Mouse (Mus musculus): Measurements from ENCODE around the gene Fam166b. TPM values are rescaled to one million over a fixed set of nuclear protein-coding genes. Genes with fewer than 3 reads are reported as not detected.

The Fam166b gene
- total and polyA plus RNA-seq, 3 experiments = not detected

- TF ChIP-seq POLR2AphosphoS2 (IDR thresholded peaks at IDR 0.05; ENCODE audit: low read depth, low read length) = no peak
- TF ChIP-seq NRF1 (IDR thresholded peaks at IDR 0.05; ENCODE audit: low read depth, low read length) = no peak
- TF ChIP-seq MAZ (IDR thresholded peaks at IDR 0.05; ENCODE audit: low read depth, low read length) = no peak
- no peak for TF ChIP-seq MAFK (IDR thresholded peaks at IDR 0.05; ENCODE audit: insufficient replicate concordance, low read length)
- TF ChIP-seq UBTF (IDR thresholded peaks at IDR 0.05; ENCODE audit: low read depth, low read length) = no peak
- no peak for TF ChIP-seq BHLHE40 (IDR thresholded peaks at IDR 0.05; ENCODE audit: low read depth, low read length)
- TF ChIP-seq HCFC1 (IDR thresholded peaks at IDR 0.05; ENCODE audit: low read depth, low read length) = no peak
- TF ChIP-seq ELF1 (IDR thresholded peaks at IDR 0.05; ENCODE audit: low read depth, low read length) = no peak
- no peak for TF ChIP-seq TCF12 (IDR thresholded peaks at IDR 0.05; ENCODE audit: low read depth, low read length)
- TF ChIP-seq CTCF (conservative IDR thresholded peaks at IDR 0.05 in 1 of 2, IDR thresholded peaks at IDR 0.05 in 1 of 2; ENCODE audit: low read depth in 2 of 2, low read length in 2 of 2) = no peak
- TF ChIP-seq KAT2A (IDR thresholded peaks at IDR 0.05; ENCODE audit: insufficient replicate concordance, low read length) = no peak
- no peak for TF ChIP-seq RCOR1 (conservative IDR thresholded peaks at IDR 0.05; ENCODE audit: low read depth, low read length)
- no peak for TF ChIP-seq NELFE (IDR thresholded peaks at IDR 0.05; ENCODE audit: low read depth, low read length)
- no peak for TF ChIP-seq GABPA (IDR thresholded peaks at IDR 0.05; ENCODE audit: insufficient replicate concordance, low read depth, low read length)
- no peak for TF ChIP-seq ZC3H11A (IDR thresholded peaks at IDR 0.05; ENCODE audit: low read depth, low read length)
- dilution Hi-C loops (cut with MboI; ENCODE audit: extremely low pct_ligation_motif_present, extremely low pct_unique_long_range_greater_than_20kb, low sequenced_read_pairs) (no loop called here), in situ Hi-C loops (cut with MboI; ENCODE audit: low pct_ligation_motif_present, low pct_unique_long_range_greater_than_20kb, low sequenced_read_pairs) (loop anchor here (25.0 kb wide), 1 partner anchor 314 kb away; no protein-coding TSS in a partner anchor)
- Histone ChIP-seq H3K27ac (ENCODE audit: insufficient read depth, low read depth) (no peak overlapping the region), H3K4me3 (replicated peaks in 1 of 3; ENCODE audit: low read depth in 2 of 3, low read length in 2 of 3, poor library complexity in 1 of 3) (no peak overlapping the region), H3K4me1 (ENCODE audit: control insufficient read depth in 1 of 2, insufficient read depth in 2 of 2) (peaks cover 0 to 3% of the 10 kb centered on the region in 2 experiments; a peak in 1 of 4 replicates), H3K9ac (ENCODE audit: insufficient read depth, low read depth) (no peak overlapping the region), H3K4me2 (ENCODE audit: insufficient read depth, low read depth, poor library complexity, severe bottlenecking) (no peak overlapping the region), H3K27me3 (replicated peaks) (peaks cover 22% of the 10 kb centered on the region), H3K79me2 (replicated peaks; ENCODE audit: control insufficient read depth, extremely low read depth, insufficient read depth, poor library complexity, severe bottlenecking) (no peaks in the 10 kb centered on the region), H3K36me3 (replicated peaks in 1 of 2; ENCODE audit: control insufficient read depth in 1 of 2, insufficient read depth in 1 of 2, low read length in 1 of 2) (no peaks in the 10 kb centered on the region), H3K9me3 (replicated peaks; ENCODE audit: low read length) (no peaks in the 10 kb centered on the region)
- no peak for DNase-seq (ENCODE audit: extremely low read depth)
These were observed 28.0 kb downstream of the Fam166b start for GRCm38 (mm10) chr4:43400976-43401375.

- Histone ChIP-seq H3K4me1 (ENCODE audit: control insufficient read depth in 1 of 2, insufficient read depth in 2 of 2) (peaks cover 0 to 3% of the 10 kb centered on the region in 2 experiments; a peak in 1 of 4 replicates), H3K9ac (ENCODE audit: insufficient read depth, low read depth) (no peak overlapping the region), H3K4me3 (replicated peaks in 1 of 3; ENCODE audit: low read depth in 2 of 3, low read length in 2 of 3, poor library complexity in 1 of 3) (no peak overlapping the region), H3K79me2 (replicated peaks; ENCODE audit: control insufficient read depth, extremely low read depth, insufficient read depth, poor library complexity, severe bottlenecking) (no peaks in the 10 kb centered on the region), H3K27ac (ENCODE audit: insufficient read depth, low read depth) (no peak overlapping the region), H3K4me2 (ENCODE audit: insufficient read depth, low read depth, poor library complexity, severe bottlenecking) (no peak overlapping the region), H3K27me3 (replicated peaks) (peaks cover 30% of the 10 kb centered on the region), H3K9me3 (replicated peaks; ENCODE audit: low read length) (no peaks in the 10 kb centered on the region), H3K36me3 (replicated peaks in 1 of 2; ENCODE audit: control insufficient read depth in 1 of 2, insufficient read depth in 1 of 2, low read length in 1 of 2) (no peaks in the 10 kb centered on the region)
- dilution Hi-C loops (cut with MboI; ENCODE audit: extremely low pct_ligation_motif_present, extremely low pct_unique_long_range_greater_than_20kb, low sequenced_read_pairs) (no loop called here), in situ Hi-C loops (cut with MboI; ENCODE audit: low pct_ligation_motif_present, low pct_unique_long_range_greater_than_20kb, low sequenced_read_pairs) (loop anchor here (25.0 kb wide), 1 partner anchor 312 kb away; no protein-coding TSS in a partner anchor)
- TF ChIP-seq GABPA (IDR thresholded peaks at IDR 0.05; ENCODE audit: insufficient replicate concordance, low read depth, low read length) = no peak
- no peak for TF ChIP-seq NRF1 (IDR thresholded peaks at IDR 0.05; ENCODE audit: low read depth, low read length)
- TF ChIP-seq CHD1 (IDR thresholded peaks at IDR 0.05; ENCODE audit: low read depth, low read length) = no peak
- TF ChIP-seq MYC (IDR thresholded peaks at IDR 0.05; ENCODE audit: low read depth, low read length) = no peak
- no peak for TF ChIP-seq PAX5 (IDR thresholded peaks at IDR 0.05; ENCODE audit: low read length)
- TF ChIP-seq HCFC1 (IDR thresholded peaks at IDR 0.05; ENCODE audit: low read depth, low read length) = no peak
- TF ChIP-seq SIN3A (IDR thresholded peaks at IDR 0.05; ENCODE audit: low read length) = no peak
- TF ChIP-seq MAX (IDR thresholded peaks at IDR 0.05; ENCODE audit: low read length) = no peak
- no peak for TF ChIP-seq MXI1 (IDR thresholded peaks at IDR 0.05; ENCODE audit: low read depth, low read length)
- TF ChIP-seq ZKSCAN1 (IDR thresholded peaks at IDR 0.05; ENCODE audit: borderline replicate concordance, low read depth, low read length) = no peak
- TF ChIP-seq CHD2 (IDR thresholded peaks at IDR 0.05; ENCODE audit: low read length) = no peak
- TF ChIP-seq ZMIZ1 (IDR thresholded peaks at IDR 0.05; ENCODE audit: low read depth, low read length) = no peak
- no peak for TF ChIP-seq POLR2AphosphoS2 (IDR thresholded peaks at IDR 0.05; ENCODE audit: low read depth, low read length)
- TF ChIP-seq CTCF (conservative IDR thresholded peaks at IDR 0.05 in 1 of 2, IDR thresholded peaks at IDR 0.05 in 1 of 2; ENCODE audit: low read depth in 2 of 2, low read length in 2 of 2) = no peak
- no peak for TF ChIP-seq SMC3 (IDR thresholded peaks at IDR 0.05; ENCODE audit: low read depth, low read length)
- no peak for TF ChIP-seq RCOR1 (conservative IDR thresholded peaks at IDR 0.05; ENCODE audit: low read depth, low read length)
- TF ChIP-seq JUN (IDR thresholded peaks at IDR 0.05; ENCODE audit: insufficient read depth, low read depth, low read length) = no peak
- no peak for TF ChIP-seq MAZ (IDR thresholded peaks at IDR 0.05; ENCODE audit: low read depth, low read length)
- DNase-seq (ENCODE audit: extremely low read depth) = no peak
These were observed 29.4 kb downstream of the Fam166b start for GRCm38 (mm10) chr4:43399391-43400131.
